Mouse (Mus musculus) MEL (cell line): ENCODE measurements at regions not wholly inside any gene's neighbourhood (a gene's known extent, or its start where the extent isn't known, plus 50 kb on each side); places are given as distances from the start of the nearest gene placed in this dataset.

Experiments used
- DNase-seq: peaks from one replicate; pipeline ENCODE4 v3.0.0; 2011; ENCODE audit warnings: low read depth, low spot score
- H3K27ac ChIP-seq: 2 replicates; pipeline ENCODE4 v1.5.1; 2012; ENCODE audit warnings: low read depth, mild to moderate bottlenecking, control low read depth, low read length, moderate library complexity; ENCODE audit not compliant: control insufficient read depth
- H3K27me3 ChIP-seq, 2 experiments: fragments of 150-350 bp in 1 of 2; sonication (generic) in 1 of 2; 2 replicates each; pipeline ENCODE4 v1.6.1; 2012; ENCODE audit warnings: low read length in 2 of 2, mild to moderate bottlenecking in 2 of 2, improper control_type of control experiment in 1 of 2, moderate library complexity in 1 of 2; ENCODE audit not compliant: insufficient read depth in 2 of 2, control insufficient read depth in 1 of 2
- H3K36me3 ChIP-seq, 2 experiments: 2 replicates each; pipeline ENCODE4 v1.6.1; 2012 to 2014; ENCODE audit warnings: low read length in 2 of 2, improper control_type of control experiment in 1 of 2, inconsistent platforms in 1 of 2, mild to moderate bottlenecking in 1 of 2; ENCODE audit not compliant: insufficient read depth in 2 of 2, control insufficient read depth in 1 of 2
- H3K4me1 ChIP-seq, 2 experiments: fragments of 150-350 bp in 1 of 2; sonication (generic) in 1 of 2; 2 replicates each; pipeline ENCODE4 v1.6.1; 2012; ENCODE audit warnings: low read length in 2 of 2, improper control_type of control experiment in 1 of 2, mild to moderate bottlenecking in 1 of 2; ENCODE audit not compliant: insufficient read depth in 2 of 2, control insufficient read depth in 1 of 2
- H3K4me3 ChIP-seq, 2 experiments: fragments of 150-350 bp in 1 of 2; sonication (generic) in 1 of 2; 2 replicates each; pipeline ENCODE4 v1.5.1; 2012; ENCODE audit warnings: low read depth in 2 of 2, low read length in 2 of 2, mild to moderate bottlenecking in 2 of 2, moderate library complexity in 2 of 2, control low read depth in 1 of 2, improper control_type of control experiment in 1 of 2; ENCODE audit not compliant: control insufficient read depth in 1 of 2, insufficient read depth in 1 of 2
- H3K79me2 ChIP-seq: 2 replicates; pipeline ENCODE4 v1.6.1; 2012; ENCODE audit warnings: mild to moderate bottlenecking, low read length, moderate library complexity; ENCODE audit not compliant: control insufficient read depth, poor library complexity, insufficient read depth
- H3K9ac ChIP-seq: 2 replicates; pipeline ENCODE4 v1.6.1; 2012; ENCODE audit warnings: low read depth, mild to moderate bottlenecking, control low read depth, low read length, moderate library complexity; ENCODE audit not compliant: control insufficient read depth, poor library complexity, severe bottlenecking
- H3K9me3 ChIP-seq: fragments of 150-350 bp; sonication (generic); replicated peaks from 2 replicates; pipeline ENCODE4 v1.6.1; 2012; ENCODE audit warnings: mild to moderate bottlenecking, low read length, improper control_type of control experiment, moderate library complexity; ENCODE audit not compliant: insufficient read depth
- BHLHE40 ChIP-seq: IDR thresholded peaks from 2 replicates; pipeline ENCODE4 v1.6.1; 2012; ENCODE audit warnings: low read depth, mild to moderate bottlenecking, inconsistent platforms, low read length, improper control_type of control experiment, borderline replicate concordance
- CHD1 ChIP-seq: IDR thresholded peaks from 2 replicates; pipeline ENCODE4 v1.6.1; 2012; ENCODE audit warnings: low read depth, mild to moderate bottlenecking, inconsistent platforms, low read length, improper control_type of control experiment
- CHD2 ChIP-seq: IDR thresholded peaks from 2 replicates; pipeline ENCODE4 v1.6.1; 2011; ENCODE audit warnings: low read length, improper control_type of control experiment
- CTCF ChIP-seq, 3 experiments: IDR thresholded peaks in 2 of 3; conservative IDR thresholded peaks in 1 of 3; 2 replicates each; pipeline ENCODE4 v1.5.1; 2011 to 2012; ENCODE audit warnings: low read length in 3 of 3, low read depth in 2 of 3, mild to moderate bottlenecking in 2 of 3, improper control_type of control experiment in 1 of 3, inconsistent platforms in 1 of 3, mixed read lengths in 1 of 3, moderate library complexity in 1 of 3; ENCODE audit not compliant: control insufficient read depth in 1 of 3, insufficient read depth in 1 of 3, poor library complexity in 1 of 3, severe bottlenecking in 1 of 3
- EP300 ChIP-seq, 2 experiments: IDR thresholded peaks; 2 replicates each; pipeline ENCODE4 v1.6.1; 2011; ENCODE audit warnings: improper control_type of control experiment in 2 of 2, low read length in 2 of 2, low read depth in 1 of 2, mild to moderate bottlenecking in 1 of 2
- ETS1 ChIP-seq: IDR thresholded peaks from 2 replicates; pipeline ENCODE4 v1.6.1; 2012; ENCODE audit warnings: low read depth, mild to moderate bottlenecking, inconsistent platforms, low read length, improper control_type of control experiment, moderate library complexity
- GATA1 ChIP-seq: IDR thresholded peaks from 2 replicates; pipeline ENCODE4 v1.6.1; 2011; ENCODE audit warnings: low read depth, low read length, improper control_type of control experiment
- HCFC1 ChIP-seq: IDR thresholded peaks from 2 replicates; pipeline ENCODE4 v1.6.1; 2012; ENCODE audit warnings: low read depth, mild to moderate bottlenecking, inconsistent platforms, low read length, improper control_type of control experiment, moderate library complexity
- KAT2A ChIP-seq: conservative IDR thresholded peaks from 2 replicates; pipeline ENCODE4 v1.6.1; 2012; ENCODE audit warnings: low read depth, low read length, improper control_type of control experiment, inconsistent platforms
- MAX ChIP-seq: IDR thresholded peaks from 2 replicates; pipeline ENCODE4 v1.6.1; 2011; ENCODE audit warnings: low read length, improper control_type of control experiment
- MEF2A ChIP-seq: IDR thresholded peaks from 2 replicates; pipeline ENCODE4 v1.6.1; 2014; ENCODE audit warnings: low read depth, mild to moderate bottlenecking, inconsistent platforms, low read length, improper control_type of control experiment; ENCODE audit not compliant: poor library complexity, insufficient replicate concordance, severe bottlenecking; ENCODE audit errors: extremely low read depth
- MXI1 ChIP-seq: IDR thresholded peaks from 2 replicates; pipeline ENCODE4 v1.6.1; 2011; ENCODE audit warnings: mild to moderate bottlenecking, low read depth, low read length, improper control_type of control experiment
- MYB ChIP-seq: IDR thresholded peaks from 2 replicates; pipeline ENCODE4 v1.6.1; 2011; ENCODE audit warnings: mild to moderate bottlenecking, low read depth, low read length, improper control_type of control experiment
- MYC ChIP-seq: IDR thresholded peaks from 2 replicates; pipeline ENCODE4 v1.6.1; 2011; ENCODE audit warnings: low read depth, mild to moderate bottlenecking, low read length, improper control_type of control experiment, moderate library complexity
- NRF1 ChIP-seq: IDR thresholded peaks from 2 replicates; pipeline ENCODE4 v1.6.1; 2014; ENCODE audit warnings: low read depth, mild to moderate bottlenecking, inconsistent platforms, low read length, improper control_type of control experiment, moderate library complexity; ENCODE audit not compliant: poor library complexity, insufficient read depth, severe bottlenecking
- POLR2A ChIP-seq, 2 experiments: IDR thresholded peaks; 2 replicates each; pipeline ENCODE4 v1.6.1; 2011 to 2012; ENCODE audit warnings: low read length in 2 of 2, mild to moderate bottlenecking in 2 of 2, control low read depth in 1 of 2, improper control_type of control experiment in 1 of 2, low read depth in 1 of 2, moderate library complexity in 1 of 2; ENCODE audit not compliant: control insufficient read depth in 1 of 2, insufficient read depth in 1 of 2, poor library complexity in 1 of 2
- RAD21 ChIP-seq: IDR thresholded peaks from 2 replicates; pipeline ENCODE4 v1.6.1; 2011; ENCODE audit warnings: mild to moderate bottlenecking, low read depth, low read length, improper control_type of control experiment
- RCOR1 ChIP-seq: IDR thresholded peaks from 2 replicates; pipeline ENCODE4 v1.6.1; 2012; ENCODE audit warnings: low read depth, mild to moderate bottlenecking, inconsistent platforms, low read length, improper control_type of control experiment
- SMC3 ChIP-seq: IDR thresholded peaks from 2 replicates; pipeline ENCODE4 v1.6.1; 2011; ENCODE audit warnings: low read depth, low read length, improper control_type of control experiment
- TCF12 ChIP-seq: IDR thresholded peaks from 2 replicates; pipeline ENCODE4 v1.6.1; 2014; ENCODE audit warnings: low read depth, mild to moderate bottlenecking, inconsistent platforms, low read length, improper control_type of control experiment, moderate library complexity
- UBTF ChIP-seq: IDR thresholded peaks from 2 replicates; pipeline ENCODE4 v1.6.1; 2012; ENCODE audit warnings: low read depth, mild to moderate bottlenecking, inconsistent platforms, low read length, improper control_type of control experiment, moderate library complexity, borderline replicate concordance; ENCODE audit not compliant: insufficient read depth
- USF1 ChIP-seq: IDR thresholded peaks from 2 replicates; pipeline ENCODE4 v1.6.1; 2014; ENCODE audit warnings: low read depth, mild to moderate bottlenecking, inconsistent platforms, low read length, improper control_type of control experiment, moderate library complexity
- ZC3H11A ChIP-seq: IDR thresholded peaks from 2 replicates; pipeline ENCODE4 v1.6.1; 2012; ENCODE audit warnings: low read depth, mild to moderate bottlenecking, inconsistent platforms, low read length, improper control_type of control experiment
- ZNF384 ChIP-seq: IDR thresholded peaks from 2 replicates; pipeline ENCODE4 v1.6.1; 2012; ENCODE audit warnings: low read depth, mild to moderate bottlenecking, inconsistent platforms, low read length, improper control_type of control experiment

DNA sequence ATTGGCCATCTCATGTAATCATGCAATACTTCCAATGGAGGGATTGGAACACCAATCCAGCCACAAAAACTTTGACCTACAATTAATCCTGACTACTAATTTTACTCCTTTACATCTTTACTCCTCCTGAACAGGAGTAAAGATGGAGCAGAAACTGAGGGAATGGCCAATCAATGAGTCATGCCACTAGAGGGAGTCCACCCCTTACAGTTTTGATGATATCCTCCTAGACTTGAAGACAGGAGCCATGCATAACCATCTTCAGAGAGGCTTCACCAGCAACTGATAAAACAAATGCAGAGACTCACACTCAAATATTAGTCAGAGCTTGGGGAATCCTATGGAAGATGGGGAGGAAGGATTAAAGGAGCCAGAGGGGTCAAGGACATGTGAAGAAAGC is 774.0 kb downstream of the Tbl1xr1 start:
- peak; percentile 49 for DNase-seq
- Histone ChIP-seq H3K36me3 (peaks cover 0 to 2% of the 10 kb centered on the region in 2 experiments; a peak in 1 of 4 replicates), H3K27ac (no peak overlapping the region), H3K4me3 (no peak overlapping the region), H3K9ac (no peak overlapping the region), H3K79me2 (no peaks in the 10 kb centered on the region), H3K27me3 (no peaks in the 10 kb centered on the region), H3K9me3 (no peaks in the 10 kb centered on the region), H3K4me1 (no peaks in the 10 kb centered on the region)
- TF ChIP-seq CHD1 (no peak), ZC3H11A (peak; percentile 72), MYC (no peak), MEF2A (no peak), MYB (no peak), NRF1 (no peak), SMC3 (peak; percentile 69), MAX (no peak), RAD21 (peak; percentile 82), RCOR1 (no peak), CTCF (IDR thresholded peaks at IDR 0.05 in 2 of 3, conservative IDR thresholded peaks at IDR 0.05 in 1 of 3; ENCODE audit: control insufficient read depth in 1 of 3, insufficient read depth in 1 of 3, low read depth in 2 of 3, low read length in 3 of 3, poor library complexity in 1 of 3, severe bottlenecking in 1 of 3) (peak; percentile 5 to 58 (median 12); a peak in 2 of 6 replicates), MXI1 (no peak)

DNA sequence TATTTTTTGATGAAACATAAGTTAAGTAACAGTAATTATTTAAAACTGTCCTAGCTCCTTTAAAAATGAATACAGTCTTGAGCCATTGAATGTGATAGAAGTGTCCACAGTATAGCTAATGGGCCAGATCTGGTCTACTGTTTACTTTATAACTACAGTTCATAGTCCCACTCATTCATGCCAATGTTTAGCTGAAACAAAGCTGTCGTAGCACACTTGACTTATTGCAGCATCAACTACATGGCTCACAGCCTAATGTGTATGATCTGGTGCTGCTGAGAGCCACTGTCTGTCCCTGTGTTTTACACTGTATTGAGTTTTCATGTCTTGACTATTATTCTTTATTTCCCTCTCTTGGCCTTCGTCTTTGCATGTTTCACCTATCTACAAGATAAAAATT is 787.1 kb downstream of the Tbl1xr1 start:
- no peak for DNase-seq
- no peaks in the 10 kb centered on the region for H3K27me3 ChIP-seq

DNA sequence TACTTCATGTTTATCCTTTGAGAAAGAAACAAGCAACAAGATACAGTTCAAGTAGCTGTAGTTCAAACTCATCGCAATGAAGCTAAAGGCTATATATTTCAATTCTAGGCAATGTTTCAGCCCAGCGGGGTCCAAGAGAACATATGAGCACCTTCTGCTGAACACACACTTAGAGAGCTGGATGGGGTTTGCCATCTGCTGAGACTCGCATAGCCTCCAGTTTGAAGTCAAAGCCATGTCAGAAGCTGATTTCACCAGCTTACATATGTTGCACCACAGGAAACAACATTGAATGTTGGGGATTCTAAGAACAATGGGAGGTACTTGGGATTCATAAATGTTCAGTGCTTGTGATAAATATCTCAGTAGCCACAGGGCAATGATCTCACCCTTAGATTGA is 801.4 kb downstream of the Tbl1xr1 start:
- DNase-seq, result no peak
- Histone ChIP-seq H3K4me3 (no peak overlapping the region), H3K36me3 (no peaks in the 10 kb centered on the region), H3K9ac (no peak overlapping the region), H3K27ac (no peak overlapping the region), H3K9me3 (no peaks in the 10 kb centered on the region), H3K79me2 (no peaks in the 10 kb centered on the region), H3K27me3 (no peaks in the 10 kb centered on the region), H3K4me1 (no peaks in the 10 kb centered on the region)
- TF ChIP-seq UBTF, result no peak
- no peak for TF ChIP-seq TCF12
- TF ChIP-seq MXI1, result no peak
- no peak for TF ChIP-seq ETS1
- TF ChIP-seq CHD2, result no peak
- no peak for TF ChIP-seq KAT2A
- TF ChIP-seq BHLHE40, result no peak
- TF ChIP-seq CTCF (IDR thresholded peaks at IDR 0.05 in 2 of 3, conservative IDR thresholded peaks at IDR 0.05 in 1 of 3; ENCODE audit: control insufficient read depth in 1 of 3, insufficient read depth in 1 of 3, low read depth in 2 of 3, low read length in 3 of 3, poor library complexity in 1 of 3, severe bottlenecking in 1 of 3), result no peak
- TF ChIP-seq POLR2A (IDR thresholded peaks at IDR 0.05; ENCODE audit: control insufficient read depth in 1 of 2, insufficient read depth in 1 of 2, low read depth in 1 of 2, low read length in 2 of 2, poor library complexity in 1 of 2), result no peak
- TF ChIP-seq GATA1, result no peak
- TF ChIP-seq EP300 (IDR thresholded peaks at IDR 0.05; ENCODE audit: low read depth in 1 of 2, low read length in 2 of 2), result no peak
- TF ChIP-seq ZNF384, result no peak
- no peak for TF ChIP-seq RCOR1

More for the DNA sequence above, 787.1 kb downstream of the Tbl1xr1 start:
- Histone ChIP-seq H3K27ac (no peak overlapping the region), H3K4me1 (no peaks in the 10 kb centered on the region), H3K79me2 (no peaks in the 10 kb centered on the region), H3K4me3 (no peak overlapping the region), H3K36me3 (no peaks in the 10 kb centered on the region), H3K9ac (no peak overlapping the region), H3K9me3 (no peaks in the 10 kb centered on the region)
- TF ChIP-seq ZNF384 (no peak), ETS1 (no peak), MXI1 (no peak), ZC3H11A (no peak), HCFC1 (no peak), USF1 (no peak), BHLHE40 (no peak), MYC (no peak)
